Mouse (Mus musculus): Measurements from ENCODE around the gene Uhrf1bp1l.

Uhrf1bp1l gene

GRCm38 (mm10) chr10:89850951-89851350 lies 106.2 kb downstream of the Uhrf1bp1l start:
- no peak for DNase-seq (ENCODE audit: low spot score)

DNA sequence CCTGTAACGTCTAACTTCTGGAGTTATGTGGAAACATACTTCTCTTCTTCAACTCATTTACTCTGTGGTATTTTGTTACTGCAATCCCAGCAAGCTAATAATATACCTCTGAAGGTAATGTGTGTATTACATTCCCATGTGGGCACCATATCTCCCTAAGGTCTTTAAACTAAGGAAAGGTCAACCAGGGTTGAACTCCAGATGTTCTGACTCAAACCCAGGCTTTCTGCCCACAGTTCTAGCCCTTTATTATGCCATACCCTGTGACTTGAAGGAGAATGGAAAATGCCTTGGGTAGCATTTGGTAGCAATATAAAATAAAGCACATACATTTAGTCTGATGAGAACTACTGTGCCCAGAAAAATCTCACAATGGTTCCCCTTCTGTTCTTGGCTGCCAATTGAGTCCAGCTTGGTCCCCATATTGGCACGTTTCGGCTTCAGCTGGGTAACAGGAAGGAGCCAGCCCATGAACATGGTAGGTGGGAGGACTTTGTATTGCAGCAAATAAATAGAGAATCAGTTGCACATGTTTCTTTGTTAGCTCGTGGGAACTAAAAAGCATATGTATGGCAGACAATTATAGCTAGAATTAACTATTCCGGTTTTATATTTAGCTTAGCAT lies 110.6 kb downstream of the Uhrf1bp1l start:
- no peak for DNase-seq (ENCODE audit: low spot score)

GRCm38 (mm10) chr10:89856286-89856685 lies 111.5 kb downstream of the Uhrf1bp1l start:
- no peak for DNase-seq (ENCODE audit: low spot score)

DNA sequence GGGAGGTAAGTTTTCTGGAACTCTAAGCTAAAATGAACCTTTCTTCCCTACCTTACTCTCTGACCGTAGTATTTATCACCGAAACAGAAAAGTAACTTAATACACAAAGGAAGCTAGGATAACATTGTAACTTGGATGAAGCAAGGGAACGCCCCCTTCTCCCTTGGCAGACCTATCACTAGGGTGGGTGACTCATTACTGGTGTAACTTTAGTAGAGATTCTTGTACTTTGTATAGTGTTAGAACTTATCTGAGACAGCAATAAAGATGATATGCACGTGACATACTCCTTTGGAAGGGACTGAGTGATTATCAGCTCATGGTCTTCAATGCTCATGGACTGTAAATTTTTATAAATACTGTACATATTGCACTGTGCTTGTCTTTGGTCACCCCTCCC lies 123.4 kb downstream of the Uhrf1bp1l start:
- no peak for DNase-seq (ENCODE audit: low spot score)

DNA sequence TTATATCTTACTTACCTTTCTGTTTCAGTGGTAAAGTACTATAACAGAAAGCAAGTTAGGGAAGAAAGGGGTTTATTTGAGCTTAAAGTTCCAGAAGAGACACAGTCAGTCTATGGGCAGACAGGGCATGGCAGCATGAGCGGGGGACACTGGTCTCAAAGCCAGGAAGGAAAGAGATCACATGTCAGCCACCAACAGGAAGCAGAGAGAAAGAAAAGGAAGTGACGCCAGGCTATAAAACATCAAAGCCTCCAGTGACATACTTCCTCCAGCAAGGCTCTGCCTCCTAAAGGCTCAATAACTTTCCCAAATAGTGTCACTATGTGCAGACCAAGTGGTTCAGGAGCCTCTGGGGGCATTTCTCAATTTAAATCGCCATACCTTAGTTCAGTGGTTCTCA lies 124.0 kb downstream of the Uhrf1bp1l start:
- no peak for DNase-seq (ENCODE audit: low spot score)
